Mouse (Mus musculus): ENCODE measurements around the gene Ifit1bl1. TPM values are rescaled to one million over a fixed set of nuclear protein-coding genes. Genes with fewer than 3 reads are reported as not detected.

The Ifit1bl1 gene
- polyA plus RNA-seq, 1 experiment from 2014 or later, result 2.5 TPM

Other genes with a start within 250 kb of the Ifit1bl1 start
- gene Ch25h, start 126.8 kb downstream of the Ifit1bl1 start, polyA plus RNA-seq (2015; fragmentation: Nextera tagmentation; extraction: Ambion mirVana), result 3.0 and 3.4 TPM in 2 replicates
- 29.7 and 34.2 TPM in 2 replicates for gene Lipa, start 74.5 kb downstream of the Ifit1bl1 start, polyA plus RNA-seq (2015; fragmentation: Nextera tagmentation; extraction: Ambion mirVana)
- 7.7 and 8.9 TPM in 2 replicates for gene Ifit2, start 51.3 kb downstream of the Ifit1bl1 start, polyA plus RNA-seq (2015; fragmentation: Nextera tagmentation; extraction: Ambion mirVana)
- 0.98 and 2.9 TPM in 2 replicates for gene Ifit3, start 18.4 kb downstream of the Ifit1bl1 start, polyA plus RNA-seq (2015; fragmentation: Nextera tagmentation; extraction: Ambion mirVana)
- 0.34 and 0.82 TPM in 2 replicates for gene Ifit3b, start 6.0 kb upstream of the Ifit1bl1 start, polyA plus RNA-seq (2015; fragmentation: Nextera tagmentation; extraction: Ambion mirVana)
- gene Ifit1bl2, start 38.8 kb upstream of the Ifit1bl1 start, polyA plus RNA-seq (2015; fragmentation: Nextera tagmentation; extraction: Ambion mirVana), result 1.1 and 1.3 TPM in 2 replicates
- gene Ifit1, start 38.9 kb upstream of the Ifit1bl1 start, polyA plus RNA-seq (2015; fragmentation: Nextera tagmentation; extraction: Ambion mirVana), result 0.76 and 1.7 TPM in 2 replicates
- gene Slc16a12, start 145.3 kb upstream of the Ifit1bl1 start, polyA plus RNA-seq (2015; fragmentation: Nextera tagmentation; extraction: Ambion mirVana), result 11.2 and 11.8 TPM in 2 replicates